Mouse (Mus musculus): ENCODE results near the gene Kcns1.

GRCm38 (mm10) chr2:164142021-164142420 is 28.9 kb downstream of the Kcns1 start:
- TF ChIP-seq CTCF (IDR thresholded peaks at IDR 0.05; ENCODE audit: low read depth) (no peak), EP300 (IDR thresholded peaks at IDR 0.05; ENCODE audit: low read depth) (no peak)
